Mouse (Mus musculus): ENCODE data around the gene Zfhx3. TPM values are rescaled to one million over a fixed set of nuclear protein-coding genes. Genes with fewer than 3 reads are reported as not detected.

Gene Zfhx3
- polyA plus RNA-seq, 1 experiment = 17.1 TPM

GRCm38 (mm10) chr8:108034070-108034469, 91.6 kb downstream of the Zfhx3 start:
- Histone ChIP-seq H3K4me1 (ENCODE audit: control insufficient read depth, insufficient read depth, low read length) (no peaks in the 10 kb centered on the region), H3K27ac (ENCODE audit: insufficient read depth, low read depth, low read length) (no peak overlapping the region), H3K4me3 (ENCODE audit: insufficient read depth, low read length) (no peak overlapping the region)
- TF ChIP-seq POLR2A (IDR thresholded peaks at IDR 0.05; ENCODE audit: borderline replicate concordance, low read depth, low read length) = no peak
- no peak for TF ChIP-seq CTCF (IDR thresholded peaks at IDR 0.05; ENCODE audit: low read depth, low read length)

- Histone ChIP-seq H3K4me3 (ENCODE audit: insufficient read depth, low read length) (no peak overlapping the region), H3K27ac (ENCODE audit: insufficient read depth, low read depth, low read length) (no peak overlapping the region), H3K4me1 (ENCODE audit: control insufficient read depth, insufficient read depth, low read length) (no peaks in the 10 kb centered on the region)
- no peak for TF ChIP-seq POLR2A (IDR thresholded peaks at IDR 0.05; ENCODE audit: borderline replicate concordance, low read depth, low read length)
- TF ChIP-seq CTCF (IDR thresholded peaks at IDR 0.05; ENCODE audit: low read depth, low read length) = no peak
These were observed 92.3 kb downstream of the Zfhx3 start for GRCm38 (mm10) chr8:108034726-108035125.

- no peak overlapping the region for H3K27ac ChIP-seq (ENCODE audit: insufficient read depth, low read depth, low read length)
- no peak overlapping the region for H3K4me3 ChIP-seq (ENCODE audit: insufficient read depth, low read length)
- TF ChIP-seq POLR2A (IDR thresholded peaks at IDR 0.05; ENCODE audit: borderline replicate concordance, low read depth, low read length) (no peak), CTCF (IDR thresholded peaks at IDR 0.05; ENCODE audit: low read depth, low read length) (no peak)
- no peaks in the 10 kb centered on the region for H3K4me1 ChIP-seq (ENCODE audit: control insufficient read depth, insufficient read depth, low read length)
These were observed 101.2 kb downstream of the Zfhx3 start for GRCm38 (mm10) chr8:108043618-108044017.

GRCm38 (mm10) chr8:108044185-108044584, 101.7 kb downstream of the Zfhx3 start:
- H3K27ac ChIP-seq (ENCODE audit: insufficient read depth, low read depth, low read length) = no peak overlapping the region
- H3K4me3 ChIP-seq (ENCODE audit: insufficient read depth, low read length) = no peak overlapping the region
- TF ChIP-seq CTCF (IDR thresholded peaks at IDR 0.05; ENCODE audit: low read depth, low read length) (no peak), POLR2A (IDR thresholded peaks at IDR 0.05; ENCODE audit: borderline replicate concordance, low read depth, low read length) (no peak)
- H3K4me1 ChIP-seq (ENCODE audit: control insufficient read depth, insufficient read depth, low read length) = no peaks in the 10 kb centered on the region

GRCm38 (mm10) chr8:108056241-108056640, 113.8 kb downstream of the Zfhx3 start:
- no peak for TF ChIP-seq POLR2A (IDR thresholded peaks at IDR 0.05; ENCODE audit: borderline replicate concordance, low read depth, low read length)
- no peak for TF ChIP-seq CTCF (IDR thresholded peaks at IDR 0.05; ENCODE audit: low read depth, low read length)
- Histone ChIP-seq H3K27ac (ENCODE audit: insufficient read depth, low read depth, low read length) (no peak overlapping the region), H3K4me3 (ENCODE audit: insufficient read depth, low read length) (no peak overlapping the region), H3K4me1 (ENCODE audit: control insufficient read depth, insufficient read depth, low read length) (no peaks in the 10 kb centered on the region)

GRCm38 (mm10) chr8:108061972-108062371, 119.5 kb downstream of the Zfhx3 start:
- no peak overlapping the region for H3K4me3 ChIP-seq (ENCODE audit: insufficient read depth, low read length)
- TF ChIP-seq POLR2A (IDR thresholded peaks at IDR 0.05; ENCODE audit: borderline replicate concordance, low read depth, low read length) = no peak
- no peak for TF ChIP-seq CTCF (IDR thresholded peaks at IDR 0.05; ENCODE audit: low read depth, low read length)
- no peak overlapping the region for H3K27ac ChIP-seq (ENCODE audit: insufficient read depth, low read depth, low read length)
- H3K4me1 ChIP-seq (ENCODE audit: control insufficient read depth, insufficient read depth, low read length) = no peaks in the 10 kb centered on the region

GRCm38 (mm10) chr8:108067111-108067510, 124.7 kb downstream of the Zfhx3 start:
- TF ChIP-seq CTCF (IDR thresholded peaks at IDR 0.05; ENCODE audit: low read depth, low read length) = no peak
- TF ChIP-seq POLR2A (IDR thresholded peaks at IDR 0.05; ENCODE audit: borderline replicate concordance, low read depth, low read length) = no peak
- H3K4me1 ChIP-seq (ENCODE audit: control insufficient read depth, insufficient read depth, low read length) = no peaks in the 10 kb centered on the region

GRCm38 (mm10) chr8:108068195-108068594, 125.8 kb downstream of the Zfhx3 start:
- no peak overlapping the region for H3K4me3 ChIP-seq (ENCODE audit: insufficient read depth, low read length)
- no peaks in the 10 kb centered on the region for H3K4me1 ChIP-seq (ENCODE audit: control insufficient read depth, insufficient read depth, low read length)
- H3K27ac ChIP-seq (ENCODE audit: insufficient read depth, low read depth, low read length) = no peak overlapping the region
- TF ChIP-seq POLR2A (IDR thresholded peaks at IDR 0.05; ENCODE audit: borderline replicate concordance, low read depth, low read length) (no peak), CTCF (IDR thresholded peaks at IDR 0.05; ENCODE audit: low read depth, low read length) (no peak)

More at GRCm38 (mm10) chr8:108067111-108067510, 124.7 kb downstream of the Zfhx3 start:
- Histone ChIP-seq H3K27ac (ENCODE audit: insufficient read depth, low read depth, low read length) (no peak overlapping the region), H3K4me3 (ENCODE audit: insufficient read depth, low read length) (no peak overlapping the region)

GRCm38 (mm10) chr8:108070438-108070837, 128.0 kb downstream of the Zfhx3 start:
- H3K4me3 ChIP-seq (ENCODE audit: insufficient read depth, low read length) = no peak overlapping the region
- TF ChIP-seq POLR2A (IDR thresholded peaks at IDR 0.05; ENCODE audit: borderline replicate concordance, low read depth, low read length) (no peak), CTCF (IDR thresholded peaks at IDR 0.05; ENCODE audit: low read depth, low read length) (no peak)
- H3K4me1 ChIP-seq (ENCODE audit: control insufficient read depth, insufficient read depth, low read length) = no peaks in the 10 kb centered on the region
- H3K27ac ChIP-seq (ENCODE audit: insufficient read depth, low read depth, low read length) = no peak overlapping the region

GRCm38 (mm10) chr8:108072126-108072746, 129.8 kb downstream of the Zfhx3 start:
- Histone ChIP-seq H3K4me3 (ENCODE audit: insufficient read depth, low read length) (no peak overlapping the region), H3K4me1 (ENCODE audit: control insufficient read depth, insufficient read depth, low read length) (no peaks in the 10 kb centered on the region), H3K27ac (ENCODE audit: insufficient read depth, low read depth, low read length) (no peak overlapping the region)
- TF ChIP-seq CTCF (IDR thresholded peaks at IDR 0.05; ENCODE audit: low read depth, low read length) (no peak), POLR2A (IDR thresholded peaks at IDR 0.05; ENCODE audit: borderline replicate concordance, low read depth, low read length) (no peak)
